Comparison of ENCODE assay signal across 12 mouse cellular contexts in genomic region chr9:60950161-60950560, GRCm38 (mm10).
"Had no signal": no experiment of that assay in that cellular context is flagged by ENCODE, and none has a peak within 500 bp of the region (broad histone marks: within the 10 kb centered on the region; RNA-seq: fewer than 3 reads in every experiment).

No protein-coding gene starts in this region.

- DNase-seq: kidney, adult 8-10 months; kidney, postnatal 25 days; lung, embryonic 14.5 days; lung, postnatal 10 days; lung, postnatal 4 days; right cerebral cortex, adult 18-20 months; right cerebral cortex, postnatal 25 days; thymus, postnatal 4 days had no signal

- H3K4me1 ChIP-seq: liver, embryonic 12.5 days had no signal

- H3K9me3 ChIP-seq: liver, embryonic 12.5 days; neural tube, embryonic 15.5 days had no signal

- H3K27ac ChIP-seq: left cerebral cortex, adult 2 months; liver, embryonic 12.5 days had no signal

- H3K9ac ChIP-seq: liver, embryonic 12.5 days; lung, embryonic 14.5 days; neural tube, embryonic 15.5 days had no signal

- H3K4me3 ChIP-seq: left cerebral cortex, adult 2 months; liver, embryonic 12.5 days; myocyte; neural tube, embryonic 15.5 days had no signal

- H3K4me2 ChIP-seq: liver, embryonic 12.5 days; lung, embryonic 14.5 days; neural tube, embryonic 15.5 days had no signal

- H3K36me3 ChIP-seq: liver, embryonic 12.5 days; neural tube, embryonic 15.5 days had no signal

- ATAC-seq: liver, embryonic 12.5 days had no signal
